Mouse (Mus musculus): ENCODE measurements around the gene Bax. TPM values are rescaled to one million over a fixed set of nuclear protein-coding genes. Genes with fewer than 3 reads are reported as not detected.

Gene Bax
- polyA plus RNA-seq, 1 experiment from 2014 or later = 288 TPM

- H3K9ac ChIP-seq (replicated peaks) = no peak overlapping the region
- H3K4me3 ChIP-seq = no peak overlapping the region
- no peaks in the 10 kb centered on the region for H3K27me3 ChIP-seq
- WGBS = 44% methylated on average over 11 of the region's 11 CpGs
- no peak overlapping the region for H3K4me2 ChIP-seq (replicated peaks)
- H3K27ac ChIP-seq (replicated peaks) = no peak overlapping the region
- no peak for ATAC-seq (replicated peaks)
- no peaks in the 10 kb centered on the region for H3K4me1 ChIP-seq
- no peaks in the 10 kb centered on the region for H3K9me3 ChIP-seq
- 0 out of 2 replicates have a peak, but pooled peaks cover 13% of the 10 kb centered on the region for H3K36me3 ChIP-seq
Measured at GRCm38 (mm10) chr7:45447325-45447990, 19.2 kb downstream of the Bax start.

GRCm38 (mm10) chr7:45446589-45446988 lies 20.1 kb downstream of the Bax start:
- H3K36me3 ChIP-seq = 0 out of 2 replicates have a peak, but pooled peaks cover 14% of the 10 kb centered on the region
- H3K27me3 ChIP-seq = no peaks in the 10 kb centered on the region
- ATAC-seq (replicated peaks) = no peak

GRCm38 (mm10) chr7:45443526-45444420 lies 22.9 kb downstream of the Bax start:
- WGBS = 93% methylated on average over 22 of the region's 22 CpGs
- no peak for ATAC-seq (replicated peaks)
- H3K36me3 ChIP-seq = peaks cover 17% of the 10 kb centered on the region; the same call in 1 of the 2 replicates
- H3K9me3 ChIP-seq = no peaks in the 10 kb centered on the region
- no peak overlapping the region for H3K9ac ChIP-seq (replicated peaks)
- no peaks in the 10 kb centered on the region for H3K4me1 ChIP-seq
- H3K4me2 ChIP-seq (replicated peaks) = no peak overlapping the region
- no peak overlapping the region for H3K4me3 ChIP-seq
- H3K27me3 ChIP-seq = no peaks in the 10 kb centered on the region
- no peak overlapping the region for H3K27ac ChIP-seq (replicated peaks)

More at GRCm38 (mm10) chr7:45446589-45446988, 20.1 kb downstream of the Bax start:
- Histone ChIP-seq H3K4me2 (replicated peaks) (no peak overlapping the region), H3K4me1 (no peaks in the 10 kb centered on the region), H3K4me3 (no peak overlapping the region), H3K27ac (replicated peaks) (no peak overlapping the region), H3K9me3 (no peaks in the 10 kb centered on the region), H3K9ac (replicated peaks) (no peak overlapping the region)

- H3K36me3 ChIP-seq = peaks cover 7% of the 10 kb centered on the region; the same call in 1 of the 2 replicates
- no peak within 1 kb of the TSS for H3K27ac ChIP-seq (replicated peaks)
- no peak for ATAC-seq (replicated peaks)
- WGBS = 19% methylated on average over 19 of the region's 19 CpGs
- H3K27me3 ChIP-seq = no peaks in the 10 kb centered on the region
- no peak within 1 kb of the TSS for H3K4me3 ChIP-seq
- H3K4me2 ChIP-seq (replicated peaks) = 0 out of 2 replicates have a peak within 1 kb of the TSS, but pooled peaks have one; percentile 2
- H3K4me1 ChIP-seq = peaks cover 36% of the 10 kb centered on the region
- H3K9me3 ChIP-seq = no peaks in the 10 kb centered on the region
- no peak within 1 kb of the TSS for H3K9ac ChIP-seq (replicated peaks)
Measured at GRCm38 (mm10) chr7:45437521-45438276, 29.0 kb downstream of the Bax start, which contains the start of gene Ruvbl2. Gene Ruvbl2 (minus strand): TSS chr7:45438096.

- no peak for ATAC-seq (replicated peaks)
- H3K9me3 ChIP-seq = no peaks in the 10 kb centered on the region
- WGBS = 36% methylated on average over 6 of the region's 6 CpGs
Measured at GRCm38 (mm10) chr7:45437046-45437445, 29.7 kb downstream of the Bax start.

GRCm38 (mm10) chr7:45436444-45436843 lies 30.3 kb downstream of the Bax start:
- Histone ChIP-seq H3K27ac (replicated peaks) (no peak overlapping the region), H3K9me3 (no peaks in the 10 kb centered on the region), H3K9ac (replicated peaks) (no peak overlapping the region; the same call in 1 of the 2 replicates), H3K27me3 (no peaks in the 10 kb centered on the region), H3K4me3 (no peak overlapping the region), H3K4me2 (replicated peaks) (no peak overlapping the region), H3K4me1 (peaks cover 39% of the 10 kb centered on the region), H3K36me3 (peaks cover 9% of the 10 kb centered on the region; the same call in 1 of the 2 replicates)
- no peak for ATAC-seq (replicated peaks)
- WGBS = 94% methylated on average over 5 of the region's 5 CpGs

More at GRCm38 (mm10) chr7:45437046-45437445, 29.7 kb downstream of the Bax start:
- no peak overlapping the region for H3K4me2 ChIP-seq (replicated peaks)
- peaks cover 7% of the 10 kb centered on the region; the same call in 1 of the 2 replicates for H3K36me3 ChIP-seq
- no peaks in the 10 kb centered on the region for H3K27me3 ChIP-seq
- H3K4me1 ChIP-seq = peaks cover 39% of the 10 kb centered on the region
- no peak overlapping the region for H3K27ac ChIP-seq (replicated peaks)
- H3K9ac ChIP-seq (replicated peaks) = no peak overlapping the region
- no peak overlapping the region for H3K4me3 ChIP-seq

- H3K27ac ChIP-seq (replicated peaks) = peak overlapping the region; percentile 65
- H3K4me1 ChIP-seq = peaks cover 39% of the 10 kb centered on the region
- ATAC-seq (replicated peaks) = peak; percentile 26; the same call in 1 of the 2 replicates
- peak overlapping the region; percentile 60 for H3K4me3 ChIP-seq
- peaks cover 7% of the 10 kb centered on the region; the same call in 1 of the 2 replicates for H3K36me3 ChIP-seq
- H3K9me3 ChIP-seq = no peaks in the 10 kb centered on the region
- H3K27me3 ChIP-seq = no peaks in the 10 kb centered on the region
- H3K4me2 ChIP-seq (replicated peaks) = peak overlapping the region; percentile 76
- 2% methylated on average over 16 of the region's 16 CpGs for WGBS
- peak overlapping the region; percentile 74 for H3K9ac ChIP-seq (replicated peaks)
Measured at GRCm38 (mm10) chr7:45435038-45435437, 31.7 kb downstream of the Bax start.

- Histone ChIP-seq H3K9me3 (no peaks in the 10 kb centered on the region), H3K27ac (replicated peaks) (peak within 1 kb of the TSS; percentile 90), H3K27me3 (no peaks in the 10 kb centered on the region), H3K4me3 (peak within 1 kb of the TSS; percentile 60), H3K4me1 (peaks cover 39% of the 10 kb centered on the region), H3K4me2 (replicated peaks) (peak within 1 kb of the TSS; percentile 88), H3K9ac (replicated peaks) (peak within 1 kb of the TSS; percentile 74), H3K36me3 (peaks cover 9% of the 10 kb centered on the region; the same call in 1 of the 2 replicates)
- peak; percentile 97 for ATAC-seq (replicated peaks)
- WGBS = under 1% methylated on average over 45 of the region's 45 CpGs
Measured at GRCm38 (mm10) chr7:45434203-45435015, 32.3 kb downstream of the Bax start, which contains the start of gene Gys1. Gene Gys1 (plus strand): TSS chr7:45434844.

GRCm38 (mm10) chr7:45433835-45434202 lies 32.9 kb downstream of the Bax start:
- Histone ChIP-seq H3K27me3 (no peaks in the 10 kb centered on the region), H3K4me3 (peak overlapping the region; percentile 60), H3K9ac (replicated peaks) (peak overlapping the region; percentile 71), H3K9me3 (no peaks in the 10 kb centered on the region), H3K27ac (replicated peaks) (peak overlapping the region; percentile 90), H3K4me2 (replicated peaks) (peak overlapping the region; percentile 88), H3K4me1 (peaks cover 39% of the 10 kb centered on the region), H3K36me3 (peaks cover 15% of the 10 kb centered on the region)
- ATAC-seq (replicated peaks) = 0 out of 2 replicates have a peak, but pooled peaks have one; percentile 4
- 3% methylated on average over 7 of the region's 7 CpGs for WGBS

- WGBS = 95% methylated on average over 8 of the region's 8 CpGs
- peaks cover 67% of the 10 kb centered on the region for H3K36me3 ChIP-seq
Measured at GRCm38 (mm10) chr7:45426556-45426955, 40.1 kb downstream of the Bax start.

GRCm38 (mm10) chr7:45421194-45421593 lies 45.5 kb downstream of the Bax start:
- Histone ChIP-seq H3K36me3 (peaks cover 47% of the 10 kb centered on the region), H3K9ac (replicated peaks) (no peak overlapping the region), H3K4me1 (no peaks in the 10 kb centered on the region), H3K27ac (replicated peaks) (no peak overlapping the region), H3K4me2 (replicated peaks) (no peak overlapping the region), H3K4me3 (no peak overlapping the region), H3K27me3 (peaks cover 43% of the 10 kb centered on the region), H3K9me3 (no peaks in the 10 kb centered on the region)
- WGBS = 89% methylated on average over 14 of the region's 14 CpGs
- ATAC-seq (replicated peaks) = no peak

More at GRCm38 (mm10) chr7:45426556-45426955, 40.1 kb downstream of the Bax start:
- Histone ChIP-seq H3K4me1 (no peaks in the 10 kb centered on the region), H3K9ac (replicated peaks) (no peak overlapping the region), H3K4me2 (replicated peaks) (no peak overlapping the region), H3K9me3 (no peaks in the 10 kb centered on the region), H3K27me3 (no peaks in the 10 kb centered on the region), H3K4me3 (no peak overlapping the region), H3K27ac (replicated peaks) (no peak overlapping the region)
- no peak for ATAC-seq (replicated peaks)

Data from forebrain, embryonic 15.5 days (tissue).